Mouse (Mus musculus): ENCODE measurements around the gene Rgs9.

DNA sequence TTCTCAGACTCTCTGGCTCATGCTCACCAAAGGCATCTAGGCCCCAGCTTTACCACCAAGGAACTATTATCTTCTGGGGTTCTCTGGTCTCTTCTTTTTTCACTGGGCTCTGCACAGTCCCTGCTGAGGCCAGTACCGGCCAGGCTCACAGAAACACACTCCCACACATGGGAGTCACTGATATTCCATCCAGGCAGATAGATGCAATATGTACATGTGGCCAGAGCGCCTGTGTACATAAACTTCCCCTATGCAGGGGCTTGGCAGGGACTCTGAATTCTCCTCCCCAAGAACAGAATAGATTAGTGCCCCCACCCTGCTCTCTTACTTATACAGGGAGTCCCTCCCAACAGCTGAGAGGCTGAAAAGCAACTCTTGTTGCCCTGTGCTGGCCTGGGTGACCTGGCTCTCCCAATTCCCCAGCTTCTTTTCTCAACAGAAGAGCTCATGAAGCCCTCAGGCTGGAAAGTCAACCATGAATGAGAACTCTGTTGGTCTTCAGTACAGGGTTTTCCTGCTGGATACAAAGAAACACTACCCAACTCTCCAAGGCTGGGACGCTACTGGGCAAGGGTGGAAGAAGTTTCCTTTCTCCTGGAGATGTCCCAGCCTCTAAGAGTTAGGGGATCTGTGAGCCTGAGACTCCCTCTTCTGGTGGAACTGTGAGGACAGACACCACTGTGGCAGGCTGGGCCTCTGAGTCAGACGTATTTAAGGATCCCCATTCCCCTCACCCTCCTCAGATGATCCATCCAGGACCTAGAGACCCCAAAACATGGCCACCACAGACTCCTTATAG, 76.5 kb downstream of the Rgs9 start:
- no peak for TF ChIP-seq CTCF (IDR thresholded peaks at IDR 0.05; ENCODE audit: extremely low read depth, insufficient read depth, insufficient read length, insufficient replicate concordance)
- no peak for TF ChIP-seq POLR2A (IDR thresholded peaks at IDR 0.05; ENCODE audit: low read depth, low read length)

Data from spleen, adult 2 months (tissue).